Mouse (Mus musculus) midbrain, embryonic 16.5 days (tissue): ENCODE results near the gene Sppl2a. TPM values are rescaled to one million over a fixed set of nuclear protein-coding genes. Genes with fewer than 3 reads are reported as not detected.
A peak's percentile ranks its signal among the peaks of the same experiment; 100 is the strongest.
"Not testable (repeated sequence)": the region's sequence is repeated elsewhere in the genome, so short reads cannot be mapped to it uniquely, and the experiment has no call there.

Source experiments
- ATAC-seq: fragments of 200-750 bp; cut with Nextera tagmentation; 2 replicates; pipeline ENCODE4 v1.8.0; 2017; ENCODE audit warnings: moderate TSS enrichment
- H3K27ac ChIP-seq: fragments of 300-500 bp; sonication (generic); 2 replicates; pipeline ENCODE4 v1.5.1; 2014; ENCODE audit warnings: mild to moderate bottlenecking, low read length, mixed read lengths
- H3K27me3 ChIP-seq: fragments of 300-500 bp; sonication (generic); 2 replicates; pipeline ENCODE4 v1.6.1; 2014; ENCODE audit warnings: low read depth, low read length, mixed read lengths; ENCODE audit not compliant: control insufficient read depth, insufficient read depth
- H3K36me3 ChIP-seq: fragments of 300-500 bp; sonication (generic); 2 replicates; pipeline ENCODE4 v1.6.1; 2014; ENCODE audit warnings: mild to moderate bottlenecking, low read length, moderate library complexity, mixed read lengths; ENCODE audit not compliant: control insufficient read depth, insufficient read depth
- H3K4me1 ChIP-seq: fragments of 300-500 bp; sonication (generic); 2 replicates; pipeline ENCODE4 v1.6.1; 2014; ENCODE audit warnings: mild to moderate bottlenecking, low read length, mixed read lengths; ENCODE audit not compliant: control insufficient read depth, insufficient read depth
- H3K4me2 ChIP-seq: fragments of 300-500 bp; sonication (generic); 2 replicates; pipeline ENCODE4 v1.6.1; 2014; ENCODE audit warnings: mild to moderate bottlenecking, low read length, mixed read lengths
- H3K4me3 ChIP-seq: fragments of 300-500 bp; sonication (generic); 2 replicates; pipeline ENCODE4 v1.5.1; 2014; ENCODE audit warnings: low read depth, mild to moderate bottlenecking, low read length, moderate library complexity, mixed read lengths
- H3K9ac ChIP-seq: fragments of 300-500 bp; sonication (generic); 2 replicates; pipeline ENCODE4 v1.6.1; 2014; ENCODE audit warnings: low read depth, low read length, mixed read lengths
- H3K9me3 ChIP-seq: fragments of 300-500 bp; sonication (generic); replicated peaks from 2 replicates; pipeline ENCODE4 v1.6.1; 2014; ENCODE audit warnings: mild to moderate bottlenecking, low read length, mixed read lengths; ENCODE audit not compliant: control insufficient read depth, poor library complexity, severe bottlenecking
- WGBS: fragments of 180-500 bp; shearing (Covaris S2); extraction: QIAGEN DNeasy Blood & Tissue Kit; methylation state at CpG from one replicate; pipeline ENCODE4 v1.1.7; 2014; 5-methylcytosine and 5-hydroxymethylcytosine counted together
- polyA plus RNA-seq: library from polyadenylated mRNA; unstranded; fragments of >200 nt; fragmentation: Nextera tagmentation; extraction: Ambion mirVana; gene quantifications from 2 replicates; pipeline ENCODE4 v1.2.1, GENCODE M21; 2015

The Sppl2a gene
- polyA plus RNA-seq, 1 experiment from 2014 or later: 33.3 TPM

GRCm38 (mm10) chr2:126882711-126883110 is 50.3 kb downstream of the Sppl2a start:
- H3K36me3 ChIP-seq, H3K4me3 ChIP-seq, H3K27ac ChIP-seq, H3K27me3 ChIP-seq, H3K9me3 ChIP-seq, H3K4me2 ChIP-seq, H3K9ac ChIP-seq, H3K4me1 ChIP-seq, ATAC-seq: not testable (repeated sequence)
- WGBS: 61% methylated on average over 2 of the region's 2 CpGs

DNA sequence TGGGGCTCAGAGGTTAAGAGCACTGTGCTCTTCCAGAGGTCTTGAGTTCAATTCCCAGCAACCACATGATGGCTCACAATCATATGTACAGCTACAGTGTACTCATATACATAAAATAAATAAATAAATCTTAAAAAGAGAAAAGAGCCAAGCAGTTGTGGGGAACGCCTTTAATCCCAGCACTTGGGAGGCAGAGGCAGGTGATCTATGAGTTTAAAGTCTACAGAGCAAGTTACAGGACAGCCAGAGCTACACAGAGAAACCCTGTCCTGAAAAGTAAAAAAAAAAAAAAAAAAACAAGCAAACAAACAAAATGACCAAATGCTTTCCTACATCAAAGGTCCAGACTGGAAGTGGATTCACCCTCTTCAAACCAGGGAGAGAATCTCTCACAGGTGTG is 55.0 kb downstream of the Sppl2a start:
- 100% methylated on average over 1 of the region's 1 CpGs for WGBS
- no peaks in the 10 kb centered on the region for H3K9me3 ChIP-seq
- no peak for ATAC-seq

GRCm38 (mm10) chr2:126875871-126876796 is 56.9 kb downstream of the Sppl2a start, which contains the start of gene Trpm7:
Gene Trpm7, minus strand, starts transcription at chr2:126876230.
- Histone ChIP-seq H3K9ac (peak within 1 kb of the TSS; percentile 88), H3K4me3 (peak within 1 kb of the TSS; percentile 83), H3K4me2 (peak within 1 kb of the TSS; percentile 75), H3K4me1 (peaks cover 16% of the 10 kb centered on the region), H3K27ac (peak within 1 kb of the TSS; percentile 95), H3K36me3 (no peaks in the 10 kb centered on the region), H3K9me3 (no peaks in the 10 kb centered on the region), H3K27me3 (no peaks in the 10 kb centered on the region)
- peak; percentile 98 for ATAC-seq
- WGBS: 1% methylated on average over 65 of the region's 81 CpGs

More for the DNA sequence above, 55.0 kb downstream of the Sppl2a start:
- Histone ChIP-seq H3K4me2 (no peak overlapping the region), H3K36me3 (no peaks in the 10 kb centered on the region), H3K27me3 (no peaks in the 10 kb centered on the region), H3K9ac (no peak overlapping the region), H3K4me1 (peaks cover 16% of the 10 kb centered on the region), H3K27ac (no peak overlapping the region), H3K4me3 (no peak overlapping the region)

DNA sequence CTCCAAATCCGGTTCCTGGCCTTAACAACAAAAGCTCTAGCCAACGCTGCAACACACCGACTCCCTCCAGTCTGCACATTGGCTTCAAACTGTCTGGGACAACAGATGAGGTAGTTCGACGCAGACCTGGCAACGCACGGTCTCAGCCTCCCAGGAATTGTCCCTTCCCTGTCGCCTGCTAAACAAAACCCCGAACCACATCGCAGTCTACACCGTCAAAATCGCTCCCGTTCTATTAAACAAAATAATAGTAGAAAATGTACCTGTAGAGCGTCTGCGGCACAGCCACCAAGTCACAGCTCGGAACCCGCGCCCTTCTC is 57.6 kb downstream of the Sppl2a start:
- Histone ChIP-seq H3K36me3 (no peaks in the 10 kb centered on the region), H3K4me1 (peaks cover 16% of the 10 kb centered on the region), H3K4me2 (peak overlapping the region; percentile 75), H3K4me3 (peak overlapping the region; percentile 83), H3K9ac (peak overlapping the region; percentile 88), H3K27me3 (no peaks in the 10 kb centered on the region), H3K27ac (peak overlapping the region; percentile 95), H3K9me3 (no peaks in the 10 kb centered on the region)
- ATAC-seq: peak; percentile 72
- WGBS: under 1% methylated on average over 18 of the region's 18 CpGs

GRCm38 (mm10) chr2:126874809-126875515 is 58.1 kb downstream of the Sppl2a start:
- ATAC-seq: no peak
- H3K9me3 ChIP-seq: no peaks in the 10 kb centered on the region
- peak overlapping the region; percentile 83 for H3K4me3 ChIP-seq
- 24% methylated on average over 13 of the region's 13 CpGs for WGBS
- no peaks in the 10 kb centered on the region for H3K27me3 ChIP-seq
- peak overlapping the region; percentile 95 for H3K27ac ChIP-seq
- no peaks in the 10 kb centered on the region for H3K36me3 ChIP-seq
- H3K9ac ChIP-seq: peak overlapping the region; percentile 88
- peak overlapping the region; percentile 75 for H3K4me2 ChIP-seq
- peaks cover 16% of the 10 kb centered on the region for H3K4me1 ChIP-seq

GRCm38 (mm10) chr2:126866301-126866700 is 66.7 kb downstream of the Sppl2a start:
- no peaks in the 10 kb centered on the region for H3K27me3 ChIP-seq
- H3K4me3 ChIP-seq: no peak overlapping the region
- H3K9me3 ChIP-seq: no peaks in the 10 kb centered on the region
- no peaks in the 10 kb centered on the region for H3K36me3 ChIP-seq
- no peaks in the 10 kb centered on the region for H3K4me1 ChIP-seq
- H3K27ac ChIP-seq: no peak overlapping the region
- H3K9ac ChIP-seq: no peak overlapping the region
- ATAC-seq: no peak
- WGBS: 92% methylated on average over 1 of the region's 1 CpGs
- no peak overlapping the region for H3K4me2 ChIP-seq

DNA sequence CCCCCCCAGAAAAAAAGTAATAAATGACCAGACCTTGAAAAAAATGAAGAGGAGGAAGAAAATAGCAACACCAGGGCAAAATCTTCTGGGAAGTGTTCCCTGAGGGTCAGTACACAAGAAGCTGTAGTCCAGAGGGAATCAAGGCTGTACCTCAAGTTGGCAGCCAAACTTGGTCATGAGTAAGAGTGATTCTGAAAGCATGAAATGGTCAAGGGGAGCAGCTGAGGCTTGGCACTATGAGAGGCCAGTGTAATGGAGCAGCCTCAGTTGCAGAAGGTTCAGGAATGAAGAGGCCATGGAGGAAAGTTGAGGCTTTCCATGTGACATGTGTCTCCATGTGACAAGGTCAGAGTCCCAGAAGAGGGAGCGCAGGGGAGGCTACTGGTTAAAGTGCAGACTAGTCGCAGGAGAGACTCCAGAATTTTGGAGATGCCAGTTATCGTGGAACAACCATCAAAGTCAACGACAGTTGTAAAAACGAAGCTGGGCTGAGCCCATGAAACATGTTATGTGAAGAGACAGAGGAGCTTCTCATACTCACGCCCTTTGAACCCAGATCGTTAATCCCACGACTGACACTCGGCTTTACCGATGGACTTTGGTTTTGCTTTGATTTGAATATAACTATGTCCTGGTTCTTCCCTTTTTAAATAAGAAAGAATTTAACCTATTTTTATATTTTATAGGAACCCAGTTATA is 67.4 kb downstream of the Sppl2a start:
- no peak for ATAC-seq
- H3K9me3 ChIP-seq: no peaks in the 10 kb centered on the region
- H3K4me1 ChIP-seq: no peaks in the 10 kb centered on the region
- no peaks in the 10 kb centered on the region for H3K27me3 ChIP-seq
- no peak overlapping the region for H3K27ac ChIP-seq
- no peak overlapping the region for H3K4me3 ChIP-seq
- WGBS: 96% methylated on average over 10 of the region's 10 CpGs
- no peaks in the 10 kb centered on the region for H3K36me3 ChIP-seq
- no peak overlapping the region for H3K9ac ChIP-seq
- H3K4me2 ChIP-seq: no peak overlapping the region

- no peaks in the 10 kb centered on the region for H3K27me3 ChIP-seq
- no peaks in the 10 kb centered on the region for H3K36me3 ChIP-seq
- WGBS: 96% methylated on average over 3 of the region's 3 CpGs
- ATAC-seq: no peak
- no peaks in the 10 kb centered on the region for H3K4me1 ChIP-seq
- no peak overlapping the region for H3K4me2 ChIP-seq
- no peak overlapping the region for H3K4me3 ChIP-seq
- H3K9me3 ChIP-seq: no peaks in the 10 kb centered on the region
- H3K9ac ChIP-seq: no peak overlapping the region
- no peak overlapping the region for H3K27ac ChIP-seq
These were observed 68.0 kb downstream of the Sppl2a start for GRCm38 (mm10) chr2:126865026-126865425.
